Mouse (Mus musculus) myocyte (in vitro differentiated cells): ENCODE results near the gene Klhl23.

Experiments used
- POLR2AphosphoS2 ChIP-seq: IDR thresholded peaks from one replicate; pipeline ENCODE4 v1.6.1; 2011; ENCODE audit warnings: low read depth, control low read depth; ENCODE audit not compliant: insufficient read length
- TCF12 ChIP-seq: IDR thresholded peaks from one replicate; pipeline ENCODE4 v1.6.1; 2011; ENCODE audit warnings: mild to moderate bottlenecking, control low read depth; ENCODE audit not compliant: poor library complexity, insufficient read depth, severe bottlenecking
- TCF3 ChIP-seq: IDR thresholded peaks from one replicate; pipeline ENCODE4 v1.6.1; 2011; ENCODE audit warnings: low read depth, control low read depth; ENCODE audit not compliant: insufficient read length

- TF ChIP-seq POLR2AphosphoS2 (no peak), TCF12 (no peak), TCF3 (no peak)
Measured at GRCm38 (mm10) chr2:69885050-69885449, 63.3 kb downstream of the Klhl23 start.
